Mouse (Mus musculus) stomach, postnatal 0 days (tissue): ENCODE results near the gene Mroh2a. TPM values are rescaled to one million over a fixed set of nuclear protein-coding genes. Genes with fewer than 3 reads are reported as not detected.

ENCODE experiments used
- ATAC-seq: fragments of 200-750 bp; cut with Nextera tagmentation; 2 replicates; pipeline ENCODE4 v1.8.0; 2017; ENCODE audit not compliant: low FRiP score, low TSS enrichment
- DNase-seq: peaks from one replicate; pipeline ENCODE4 v3.0.0-alpha.2; 2016; ENCODE audit warnings: low spot score
- H3K27ac ChIP-seq: fragments of 300-500 bp; sonication (generic); replicated peaks from 2 replicates; pipeline ENCODE4 v1.5.1; 2014; ENCODE audit warnings: mild to moderate bottlenecking, control low read depth
- H3K27me3 ChIP-seq: fragments of 300-500 bp; sonication (generic); 2 replicates; pipeline ENCODE4 v1.6.1; 2014; ENCODE audit warnings: low read length; ENCODE audit not compliant: control insufficient read depth, insufficient read depth
- H3K36me3 ChIP-seq: fragments of 300-500 bp; sonication (generic); 2 replicates; pipeline ENCODE4 v1.6.1; 2014; ENCODE audit warnings: low read length, mixed read lengths; ENCODE audit not compliant: control insufficient read depth, insufficient read depth
- H3K4me1 ChIP-seq: fragments of 300-500 bp; sonication (generic); replicated peaks from 2 replicates; pipeline ENCODE4 v1.6.1; 2014; ENCODE audit warnings: antibody characterized with exemption; ENCODE audit not compliant: control insufficient read depth, insufficient read depth
- H3K4me2 ChIP-seq: fragments of 300-500 bp; sonication (generic); replicated peaks from 2 replicates; pipeline ENCODE4 v1.6.1; 2014; ENCODE audit warnings: low read depth, mild to moderate bottlenecking, control low read depth, moderate library complexity
- H3K4me3 ChIP-seq: fragments of 300-500 bp; sonication (generic); 2 replicates; pipeline ENCODE4 v1.5.1; 2014; ENCODE audit warnings: low read depth, low read length, control low read depth
- H3K9ac ChIP-seq: fragments of 300-500 bp; sonication (generic); 2 replicates; pipeline ENCODE4 v1.6.1; 2014; ENCODE audit warnings: mild to moderate bottlenecking, low read length, control low read depth, mixed read lengths
- H3K9me3 ChIP-seq: fragments of 300-500 bp; sonication (generic); 2 replicates; pipeline ENCODE4 v1.6.1; 2016; ENCODE audit warnings: low read length; ENCODE audit not compliant: control insufficient read depth
- CTCF ChIP-seq: IDR thresholded peaks from 2 replicates; pipeline ENCODE4 v1.5.1; 2016; ENCODE audit warnings: antibody characterized with exemption, low read depth, mild to moderate bottlenecking, moderate library complexity
- EP300 ChIP-seq: optimal IDR thresholded peaks from 2 replicates; pipeline ENCODE3; 2016; ENCODE audit warnings: antibody characterized with exemption
- WGBS: fragments of 180-500 bp; shearing (Covaris S2); extraction: QIAGEN DNeasy Blood & Tissue Kit; methylation state at CpG from one replicate; pipeline ENCODE4 v1.1.7; 2014; 5-methylcytosine and 5-hydroxymethylcytosine counted together
- polyA plus RNA-seq: library from polyadenylated mRNA; unstranded; fragments of >200 nt; fragmentation: Nextera tagmentation; extraction: Ambion mirVana; gene quantifications from 2 replicates; pipeline ENCODE4 v1.2.1, GENCODE M21; 2015

The Mroh2a gene
- polyA plus RNA-seq, 1 experiment from 2014 or later, result 0.84 TPM

GRCm38 (mm10) chr1:88288789-88289127, 62.0 kb downstream of the Mroh2a start:
- no peak for TF ChIP-seq CTCF
- TF ChIP-seq EP300, result no peak
- Histone ChIP-seq H3K4me3 (no peak overlapping the region), H3K4me1 (no peaks in the 10 kb centered on the region), H3K9me3 (0 out of 2 replicates have a peak, but pooled peaks cover 9% of the 10 kb centered on the region), H3K27ac (no peak overlapping the region), H3K9ac (no peak overlapping the region), H3K27me3 (no peaks in the 10 kb centered on the region), H3K4me2 (no peak overlapping the region), H3K36me3 (no peaks in the 10 kb centered on the region)
- WGBS, result 78% methylated on average over 3 of the region's 3 CpGs
- no peak for DNase-seq
- ATAC-seq, result no peak

DNA sequence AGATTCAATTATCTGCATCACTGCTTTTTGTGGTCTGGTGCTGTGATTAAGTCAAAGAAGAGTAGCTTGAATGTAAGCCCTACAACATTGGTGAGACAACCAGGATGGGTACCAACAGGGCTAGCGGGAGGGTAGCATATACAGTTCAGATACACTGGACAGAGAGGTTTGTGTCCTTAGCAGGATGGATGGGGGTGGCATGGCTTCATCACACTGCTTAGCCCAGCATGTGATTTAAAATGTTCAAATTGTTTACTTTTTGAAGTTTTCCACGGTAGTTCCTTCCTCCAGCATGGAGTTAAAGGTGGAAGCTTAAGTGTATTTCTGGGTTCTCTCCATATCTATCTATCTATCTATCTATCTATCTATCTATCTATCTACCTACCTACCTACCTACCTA, 62.4 kb downstream of the Mroh2a start:
- 0 out of 2 replicates have a peak, but pooled peaks cover 9% of the 10 kb centered on the region for H3K9me3 ChIP-seq
- H3K4me2 ChIP-seq, result no peak overlapping the region
- H3K27ac ChIP-seq, result no peak overlapping the region
- H3K4me1 ChIP-seq, result no peaks in the 10 kb centered on the region
- WGBS, result 44% methylated on average over 2 of the region's 2 CpGs
- no peak overlapping the region for H3K4me3 ChIP-seq
- TF ChIP-seq EP300, result no peak
- no peak for TF ChIP-seq CTCF
- no peak overlapping the region for H3K9ac ChIP-seq
- H3K27me3 ChIP-seq, result no peaks in the 10 kb centered on the region
- no peaks in the 10 kb centered on the region for H3K36me3 ChIP-seq
- ATAC-seq (no peak), DNase-seq (no peak)

GRCm38 (mm10) chr1:88289917-88290316, 63.1 kb downstream of the Mroh2a start:
- WGBS, result 42% methylated on average over 4 of the region's 4 CpGs
- TF ChIP-seq CTCF (peak; percentile 78), EP300 (no peak)
- no peak overlapping the region for H3K4me3 ChIP-seq
- DNase-seq (peak; percentile 78), ATAC-seq (no peak)
- H3K27ac ChIP-seq, result no peak overlapping the region
- no peaks in the 10 kb centered on the region for H3K4me1 ChIP-seq
- H3K27me3 ChIP-seq, result no peaks in the 10 kb centered on the region
- H3K36me3 ChIP-seq, result no peaks in the 10 kb centered on the region
- H3K4me2 ChIP-seq, result no peak overlapping the region
- H3K9ac ChIP-seq, result no peak overlapping the region
- 0 out of 2 replicates have a peak, but pooled peaks cover 9% of the 10 kb centered on the region for H3K9me3 ChIP-seq

GRCm38 (mm10) chr1:88290511-88290910, 63.7 kb downstream of the Mroh2a start:
- ATAC-seq, result no peak
- WGBS, result 62% methylated on average over 1 of the region's 1 CpGs

DNA sequence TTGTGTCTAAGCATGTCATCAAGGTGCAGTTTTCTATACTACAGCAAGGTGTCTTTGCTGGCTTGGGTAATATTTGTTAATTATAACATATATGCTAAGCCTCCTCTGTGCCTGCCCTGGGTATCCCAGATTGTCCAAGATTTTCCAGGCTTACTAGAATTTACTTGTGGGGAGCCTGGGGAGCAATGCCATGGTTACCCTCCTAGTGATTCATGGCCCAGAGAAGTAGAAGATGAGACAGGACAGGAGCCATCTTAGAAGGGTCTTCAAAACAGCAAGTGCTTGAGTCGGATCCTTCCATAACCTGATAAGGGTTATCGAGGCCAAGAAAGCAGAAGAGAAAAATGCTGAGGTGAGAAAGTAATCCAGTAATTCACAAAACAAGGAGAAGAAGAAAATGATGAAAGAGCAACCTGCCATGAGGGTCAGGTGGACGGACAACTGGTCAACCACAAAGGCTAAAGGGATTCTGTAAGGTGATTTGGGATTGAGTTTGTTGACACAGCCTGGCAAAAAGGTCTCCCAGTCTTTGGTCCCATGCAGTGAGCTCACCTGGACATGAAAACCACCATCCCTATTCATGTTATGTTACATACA, 64.7 kb downstream of the Mroh2a start:
- no peak overlapping the region for H3K4me3 ChIP-seq
- H3K27ac ChIP-seq, result no peak overlapping the region
- peaks cover 13% of the 10 kb centered on the region; the same call in 1 of the 2 replicates for H3K9me3 ChIP-seq
- no peak overlapping the region for H3K9ac ChIP-seq
- TF ChIP-seq EP300 (no peak), CTCF (no peak)
- H3K36me3 ChIP-seq, result no peaks in the 10 kb centered on the region
- H3K4me2 ChIP-seq, result no peak overlapping the region
- WGBS, result 58% methylated on average over 3 of the region's 3 CpGs
- DNase-seq (peak; percentile 14), ATAC-seq (no peak)
- no peaks in the 10 kb centered on the region for H3K4me1 ChIP-seq
- H3K27me3 ChIP-seq, result no peaks in the 10 kb centered on the region

More at GRCm38 (mm10) chr1:88290511-88290910, 63.7 kb downstream of the Mroh2a start:
- no peak overlapping the region for H3K9ac ChIP-seq
- no peaks in the 10 kb centered on the region for H3K27me3 ChIP-seq
- DNase-seq, result no peak
- no peaks in the 10 kb centered on the region for H3K36me3 ChIP-seq
- no peak overlapping the region for H3K4me3 ChIP-seq
- H3K9me3 ChIP-seq, result 0 out of 2 replicates have a peak, but pooled peaks cover 9% of the 10 kb centered on the region
- H3K27ac ChIP-seq, result no peak overlapping the region
- H3K4me2 ChIP-seq, result no peak overlapping the region
- TF ChIP-seq EP300 (no peak), CTCF (no peak)
- H3K4me1 ChIP-seq, result no peaks in the 10 kb centered on the region

DNA sequence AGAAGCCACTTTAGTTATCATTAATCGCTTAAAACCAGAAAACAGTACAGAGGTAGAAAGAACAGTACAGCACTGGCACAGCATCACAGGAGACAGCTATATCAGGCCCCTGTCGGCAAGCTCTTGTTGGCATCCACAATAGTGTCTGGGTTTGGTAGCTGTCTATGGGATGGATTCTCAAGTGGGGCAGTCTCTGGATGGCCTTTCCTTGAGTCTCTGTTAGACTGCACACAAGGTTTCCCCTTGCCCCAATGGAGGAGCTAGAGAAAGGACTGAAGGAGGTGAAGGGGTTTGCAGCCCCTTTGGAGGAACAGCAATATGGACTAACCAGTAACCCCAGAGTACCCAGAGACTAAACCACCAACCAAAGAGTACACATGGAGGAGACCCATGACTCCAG, 65.3 kb downstream of the Mroh2a start:
- ATAC-seq, result no peak
- WGBS, result 54% methylated on average over 2 of the region's 2 CpGs

More for the DNA sequence above, 65.3 kb downstream of the Mroh2a start:
- H3K4me1 ChIP-seq, result no peaks in the 10 kb centered on the region
- DNase-seq, result peak; percentile 21
- no peaks in the 10 kb centered on the region for H3K36me3 ChIP-seq
- no peaks in the 10 kb centered on the region for H3K27me3 ChIP-seq
- TF ChIP-seq EP300 (no peak), CTCF (no peak)
- peaks cover 15% of the 10 kb centered on the region; the same call in 1 of the 2 replicates for H3K9me3 ChIP-seq
- H3K4me2 ChIP-seq, result no peak overlapping the region
- H3K4me3 ChIP-seq, result no peak overlapping the region
- H3K27ac ChIP-seq, result no peak overlapping the region
- no peak overlapping the region for H3K9ac ChIP-seq
